Mouse (Mus musculus) mature B cell (primary cell): ENCODE data around the gene Ssh2.

Source experiments
- in situ Hi-C: fragments of 300-500 bp; cut with MboI; formaldehyde crosslinking; loops from 2 replicates; pipeline ENCODE4 v1.14.3; 2019

Ssh2 gene

DNA sequence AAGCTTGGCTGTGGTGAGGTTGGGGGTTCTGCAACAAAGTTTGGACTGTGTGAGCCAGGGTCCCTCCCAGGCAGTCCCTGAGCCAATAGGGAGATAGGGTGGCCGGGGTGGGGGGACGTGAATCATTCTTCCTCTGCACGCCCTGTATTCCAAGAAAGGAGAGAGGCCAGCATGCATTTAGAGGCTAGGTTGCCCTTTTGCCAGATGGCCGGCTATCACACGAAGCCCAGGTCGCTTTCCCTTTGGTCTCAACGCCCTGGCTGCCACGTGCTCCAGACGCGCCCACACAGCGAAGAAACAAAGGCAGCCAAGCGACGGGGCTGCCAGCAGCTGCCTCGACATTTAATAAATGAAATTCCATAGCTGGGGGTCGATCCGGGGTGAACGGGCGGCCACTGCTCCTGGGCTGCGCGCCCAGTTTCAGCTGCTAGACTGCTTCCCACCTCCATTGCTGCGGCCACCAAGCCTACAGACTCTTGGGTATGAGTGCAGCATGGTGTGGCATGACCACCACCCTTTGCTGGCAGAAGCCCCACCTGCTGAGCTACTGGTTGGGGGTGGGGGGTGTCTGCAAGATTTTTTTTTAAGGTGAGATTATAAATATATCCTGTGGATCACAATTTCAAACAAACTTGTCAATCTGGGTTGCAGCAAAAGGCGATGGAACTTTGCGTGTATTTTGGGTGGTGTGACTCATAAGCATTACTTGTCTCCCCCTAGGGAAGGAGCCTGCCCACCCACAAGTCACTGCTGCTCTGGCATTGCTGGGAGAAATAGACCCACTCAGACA, 275.6 kb downstream of the Ssh2 start:
- in situ Hi-C loops = no loop called here

DNA sequence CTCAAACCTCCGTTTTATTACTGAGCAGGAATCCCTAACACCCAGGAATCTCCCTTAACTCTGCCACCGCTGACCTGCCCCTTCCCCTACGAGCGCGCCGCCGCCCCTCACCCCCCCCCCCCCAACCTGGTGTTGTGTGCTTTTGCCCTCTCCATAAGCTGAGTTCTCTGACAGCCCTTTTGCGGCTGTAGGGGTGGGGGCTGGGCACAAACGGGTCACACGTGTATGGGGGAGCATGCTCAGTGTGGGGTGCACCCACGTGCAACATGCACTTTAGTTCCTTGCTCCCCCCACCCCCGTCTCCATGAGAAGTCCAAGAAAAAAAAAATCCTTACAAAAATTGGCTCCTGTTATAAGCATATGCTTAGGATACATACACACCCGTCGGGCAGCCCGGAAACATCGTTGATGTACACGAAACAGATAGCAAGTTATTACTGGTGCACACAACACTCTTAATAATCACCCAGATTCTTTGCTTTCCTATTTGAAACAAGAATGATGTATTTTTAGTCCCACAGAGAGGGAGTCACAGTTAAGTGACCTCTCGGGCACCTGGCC, 276.3 kb downstream of the Ssh2 start:
- in situ Hi-C loops = no loop called here

DNA sequence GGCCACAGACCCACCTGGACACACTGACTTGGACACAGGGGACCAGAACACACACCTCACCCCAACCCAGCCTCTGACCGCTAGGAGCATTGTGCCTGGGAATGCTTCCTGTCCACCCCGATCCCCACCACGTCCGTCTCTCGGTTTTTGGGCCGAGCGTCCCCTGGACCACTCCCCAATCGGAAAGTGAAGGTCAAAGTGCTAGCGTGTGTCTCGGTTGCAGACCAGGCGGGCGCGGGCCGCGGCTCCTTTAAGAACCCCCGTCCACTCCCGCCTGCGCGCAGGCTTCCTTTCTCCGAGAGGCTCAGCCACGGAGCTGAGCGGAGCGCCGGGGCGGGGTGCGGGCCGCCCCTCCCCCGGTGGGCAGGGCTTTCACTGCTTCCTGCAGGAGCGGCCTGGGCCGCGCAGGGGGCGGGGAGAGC, 276.8 kb downstream of the Ssh2 start:
- in situ Hi-C loops = no loop called here

DNA sequence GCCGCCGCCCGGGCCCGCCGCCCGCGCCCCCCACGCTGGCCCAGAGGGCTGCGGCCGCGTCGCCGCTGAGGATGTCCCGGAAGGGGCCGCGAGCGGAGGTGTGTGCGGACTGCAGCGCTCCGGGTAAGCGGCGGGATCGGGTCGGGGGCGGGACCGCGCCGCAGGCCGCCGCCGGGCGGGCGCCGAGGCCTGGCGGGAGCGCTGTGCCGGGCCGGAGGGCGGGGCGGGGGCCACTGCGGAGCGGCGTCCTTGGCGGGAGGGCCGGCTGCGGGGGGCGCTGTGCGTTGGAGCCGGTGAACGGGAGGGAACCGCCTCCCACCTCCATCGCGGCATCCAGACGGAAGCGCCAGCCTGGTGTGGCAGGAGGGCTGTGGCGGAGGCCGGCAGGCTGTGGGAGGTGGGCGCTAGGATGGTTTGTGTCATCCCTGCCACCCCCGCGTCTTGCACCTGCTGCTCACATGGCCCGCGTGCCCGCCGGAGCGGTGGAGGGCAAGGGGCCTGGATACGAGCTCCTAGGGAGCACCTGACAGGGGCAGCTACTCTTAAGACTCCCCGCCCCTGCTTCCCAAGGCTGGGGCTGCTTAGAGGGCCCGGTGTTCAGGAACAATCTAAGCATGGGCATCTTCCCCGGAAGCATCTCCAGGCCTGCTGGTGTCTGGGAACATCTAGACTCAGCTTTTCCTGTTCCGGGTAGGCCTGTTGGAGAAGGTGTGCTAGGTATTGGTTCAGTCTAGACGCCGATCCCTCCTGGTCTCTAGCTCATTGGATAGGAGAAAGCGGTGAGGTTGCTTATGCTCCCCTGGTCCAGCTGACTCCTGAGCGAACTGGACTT, 277.6 kb downstream of the Ssh2 start, which contains the start of gene Git1:
Gene Git1, plus strand, starts transcription at position 51 of the 832 bp plus-strand sequence.
- in situ Hi-C loops = no loop called here

GRCm38 (mm10) chr11:77494344-77494676, 278.2 kb downstream of the Ssh2 start:
- in situ Hi-C loops = no loop called here

DNA sequence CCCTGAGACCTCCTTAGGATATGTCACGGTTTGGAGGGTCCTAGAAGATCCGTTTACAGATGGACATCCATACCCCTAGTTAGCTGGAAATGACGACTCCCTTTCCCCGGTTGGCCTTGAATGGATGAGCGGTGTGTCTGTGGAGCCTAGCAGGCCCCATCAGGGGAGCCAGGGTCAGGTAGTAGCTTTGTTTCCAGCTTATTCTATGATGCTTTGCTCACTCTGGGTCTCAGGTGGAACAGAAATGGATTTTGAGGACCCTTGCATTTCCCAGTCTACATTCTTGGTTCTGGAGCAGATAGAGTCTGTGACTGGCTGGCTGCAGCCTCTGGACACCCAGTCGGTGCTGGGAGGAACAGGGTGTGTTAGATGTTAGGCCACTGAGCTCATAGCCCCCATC, 278.7 kb downstream of the Ssh2 start:
- in situ Hi-C loops = no loop called here

DNA sequence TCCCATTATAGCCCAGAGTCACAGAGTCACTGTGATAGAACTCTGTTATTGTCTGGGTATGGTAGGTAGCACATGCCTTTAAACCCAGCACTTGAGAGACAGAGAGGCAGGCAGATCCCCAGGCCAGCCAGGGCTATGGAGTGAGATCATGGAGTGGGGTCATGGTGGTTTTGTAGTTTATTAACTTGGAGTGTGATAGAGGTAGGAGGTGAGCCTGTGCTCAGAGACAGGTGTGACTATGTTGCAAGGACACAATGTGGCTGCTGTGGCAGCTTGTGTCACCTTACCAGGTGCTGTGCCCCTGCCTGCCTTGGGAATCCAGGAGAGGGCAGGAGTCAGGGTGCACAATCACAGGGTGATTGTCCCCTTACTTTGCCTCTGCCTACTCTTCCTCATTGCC, 279.4 kb downstream of the Ssh2 start:
- in situ Hi-C loops = no loop called here

- in situ Hi-C loops = no loop called here
Observed at GRCm38 (mm10) chr11:77497341-77497756, 281.3 kb downstream of the Ssh2 start.

DNA sequence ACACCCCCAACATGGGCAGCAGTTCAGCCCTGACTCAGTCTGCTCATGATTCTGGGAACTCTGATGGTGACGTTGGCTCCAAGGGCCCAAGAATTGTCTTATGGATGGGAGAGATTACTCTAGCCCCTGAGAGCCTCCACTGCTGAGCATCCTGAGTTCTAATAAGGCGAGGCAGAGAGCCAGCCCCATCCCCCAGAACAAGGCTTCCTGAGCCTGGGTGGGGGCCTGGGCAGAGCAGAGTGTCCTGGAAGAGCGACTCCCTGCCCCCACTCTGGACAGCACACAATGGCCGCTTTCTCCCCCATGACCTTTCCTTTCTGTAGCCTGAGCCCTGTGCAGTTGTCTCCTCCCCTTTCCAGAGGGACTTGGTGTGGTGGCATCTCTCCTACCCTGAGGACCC, 281.8 kb downstream of the Ssh2 start:
- in situ Hi-C loops = no loop called here

DNA sequence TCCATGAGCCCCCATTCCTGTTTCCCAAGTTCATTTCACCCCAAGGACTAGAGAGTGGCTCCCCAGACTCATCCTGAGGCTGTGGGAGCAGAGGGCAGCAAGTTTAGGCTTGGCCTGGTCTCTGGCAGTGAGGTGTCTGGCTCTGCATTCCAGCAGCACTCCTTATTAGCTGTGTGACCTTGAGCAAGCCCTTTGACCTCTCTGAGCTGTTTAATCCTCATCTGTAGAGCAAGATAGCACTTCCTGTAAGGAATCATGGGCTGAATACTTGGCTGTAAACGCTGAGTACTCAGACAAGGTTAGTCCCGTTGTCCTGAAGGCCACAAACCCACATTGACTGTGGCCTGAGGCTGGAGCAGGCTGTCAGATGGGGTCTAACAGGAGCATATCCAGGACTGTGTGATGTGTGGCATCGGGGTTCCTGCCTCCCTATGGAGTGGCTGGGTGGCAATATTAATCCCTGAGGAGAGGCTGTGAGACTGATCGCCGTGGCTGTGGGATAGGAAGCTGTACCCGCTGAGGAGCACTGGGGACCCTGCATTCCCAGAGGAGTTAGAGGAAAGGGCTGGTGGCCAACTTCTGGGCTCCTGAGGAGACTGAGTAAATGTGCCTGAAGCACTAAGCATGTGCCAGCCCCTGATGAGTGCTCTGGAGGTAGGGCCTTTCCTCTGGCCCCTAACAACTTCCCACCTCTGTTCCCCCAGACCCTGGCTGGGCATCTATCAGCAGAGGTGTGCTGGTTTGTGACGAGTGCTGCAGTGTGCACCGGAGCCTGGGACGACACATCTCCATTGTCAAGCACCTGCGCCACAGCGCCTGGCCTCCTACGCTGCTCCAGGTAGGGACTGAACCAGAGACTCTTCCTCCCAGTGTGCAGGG, 282.4 kb downstream of the Ssh2 start:
- in situ Hi-C loops = no loop called here

DNA sequence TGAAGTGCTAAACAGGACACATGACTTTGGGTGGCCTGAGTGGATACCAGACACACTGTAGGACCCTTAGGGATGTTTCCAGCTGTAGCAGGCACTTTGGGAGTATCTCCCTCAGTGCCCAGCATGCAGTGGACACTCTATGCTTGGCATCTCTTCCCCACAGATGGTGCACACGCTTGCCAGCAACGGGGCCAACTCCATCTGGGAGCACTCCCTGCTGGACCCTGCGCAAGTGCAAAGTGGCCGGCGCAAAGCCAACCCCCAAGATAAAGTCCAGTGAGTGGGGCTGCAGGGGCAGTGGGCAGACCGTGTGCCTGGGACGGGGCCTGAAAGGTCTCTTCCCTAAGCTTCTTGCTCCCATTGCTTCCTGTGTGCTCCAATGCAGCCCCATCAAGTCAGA, 283.3 kb downstream of the Ssh2 start:
- in situ Hi-C loops = no loop called here

GRCm38 (mm10) chr11:77500361-77501325, 284.6 kb downstream of the Ssh2 start:
- in situ Hi-C loops = no loop called here

DNA sequence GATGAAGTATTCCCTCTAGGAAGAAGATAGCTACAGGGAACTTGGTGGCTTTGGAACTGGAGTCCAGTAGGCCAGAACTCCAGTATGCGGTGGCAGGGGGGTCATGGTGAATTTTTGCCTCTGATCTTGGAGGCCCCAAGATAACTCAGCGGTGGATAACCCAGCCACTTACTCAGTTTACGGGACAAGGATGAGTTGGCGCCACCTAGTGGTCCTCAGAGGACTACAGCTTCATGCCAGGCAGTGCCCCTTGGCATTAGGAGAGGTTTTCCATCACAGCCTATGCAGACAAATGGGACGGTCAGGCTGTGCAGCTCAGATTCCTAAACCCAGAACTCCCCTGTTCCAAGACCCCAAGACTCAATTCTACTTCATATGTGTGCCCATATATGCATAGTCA, 285.3 kb downstream of the Ssh2 start:
- in situ Hi-C loops = no loop called here

DNA sequence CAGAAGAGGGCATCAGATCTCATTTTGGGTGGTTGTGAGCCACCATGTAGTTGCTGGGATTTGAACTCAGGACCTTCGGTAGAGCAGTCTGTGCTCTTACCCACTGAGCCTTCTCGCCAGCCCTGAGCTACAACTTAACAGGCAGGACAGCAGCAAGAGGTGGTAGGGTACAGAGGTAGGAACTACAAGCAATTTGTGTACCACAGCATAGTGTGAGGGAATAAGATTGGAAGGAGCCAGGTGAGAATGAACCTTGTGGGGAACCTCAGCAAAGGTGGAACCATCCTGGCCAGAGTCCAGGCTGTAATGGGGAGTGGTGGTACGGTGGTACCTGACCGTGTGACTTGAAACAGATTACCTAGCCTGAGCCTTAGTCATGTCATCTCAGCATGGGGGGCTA, 285.9 kb downstream of the Ssh2 start:
- in situ Hi-C loops = no loop called here

GRCm38 (mm10) chr11:77502481-77502880, 286.4 kb downstream of the Ssh2 start:
- in situ Hi-C loops = no loop called here

DNA sequence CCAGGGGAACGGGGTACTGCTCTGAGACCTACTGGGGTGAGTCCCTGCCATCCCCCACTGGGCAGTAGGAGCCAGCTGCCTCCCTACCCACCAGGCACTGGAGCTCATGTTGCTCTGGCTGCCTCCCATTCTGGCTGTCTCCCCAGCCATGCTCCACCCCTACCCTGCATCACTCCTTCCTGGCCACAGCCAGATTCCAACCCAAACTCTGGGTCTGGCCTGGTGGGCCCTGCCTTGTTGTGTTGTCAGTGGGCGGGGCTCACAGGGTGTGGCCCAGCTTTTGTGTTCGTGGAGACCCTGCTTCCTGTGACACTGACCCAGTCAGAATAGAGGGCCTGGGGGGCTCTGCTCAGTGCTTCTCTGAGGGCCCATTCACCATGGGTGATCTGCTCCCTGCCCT, 287.4 kb downstream of the Ssh2 start:
- in situ Hi-C loops = no loop called here

DNA sequence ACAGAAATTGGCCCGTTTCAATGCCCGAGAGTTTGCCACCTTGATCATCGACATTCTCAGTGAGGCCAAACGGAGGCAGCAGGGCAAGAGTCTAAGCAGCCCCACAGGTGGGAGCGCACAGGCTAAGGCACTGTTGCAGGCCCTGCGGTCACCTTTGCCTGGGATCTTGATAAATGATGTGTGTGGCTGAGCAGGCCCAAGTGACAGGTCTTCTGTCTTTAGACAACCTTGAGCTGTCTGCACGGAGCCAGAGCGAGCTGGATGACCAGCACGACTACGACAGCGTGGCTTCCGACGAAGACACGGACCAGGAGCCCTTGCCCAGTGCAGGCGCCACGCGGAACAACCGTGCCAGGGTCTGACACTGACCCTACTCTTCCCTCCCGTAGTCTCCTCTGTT, 288.3 kb downstream of the Ssh2 start:
- in situ Hi-C loops = no loop called here

DNA sequence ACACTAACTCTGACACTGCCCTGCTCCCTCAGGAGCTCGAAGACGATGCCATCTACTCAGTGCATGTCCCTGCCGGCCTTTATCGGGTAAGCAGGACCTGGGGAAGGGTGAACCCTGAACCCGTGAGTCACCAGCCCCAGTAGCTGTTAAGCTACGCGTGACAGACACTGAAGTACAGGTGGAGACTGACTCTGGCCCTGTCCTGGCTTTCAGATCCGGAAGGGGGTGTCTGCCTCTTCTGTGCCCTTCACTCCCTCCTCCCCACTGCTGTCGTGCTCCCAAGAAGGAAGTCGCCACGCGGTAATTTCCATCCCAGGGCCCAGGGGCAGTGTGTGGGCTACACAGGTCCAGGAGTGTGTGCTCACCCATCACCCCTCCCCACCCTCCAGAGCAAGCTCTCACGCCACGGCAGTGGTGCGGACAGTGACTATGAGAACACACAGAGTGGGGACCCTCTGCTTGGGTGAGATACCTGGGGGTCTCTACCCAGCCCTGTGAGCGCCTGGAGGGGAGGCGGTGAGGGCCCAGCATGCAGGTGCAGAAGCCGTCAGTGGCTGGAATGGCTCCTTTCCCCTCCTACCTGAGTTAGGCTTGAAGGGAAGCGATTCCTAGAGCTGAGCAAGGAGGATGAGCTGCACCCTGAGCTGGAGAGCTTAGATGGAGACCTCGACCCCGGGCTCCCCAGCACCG, 289.3 kb downstream of the Ssh2 start:
- in situ Hi-C loops = no loop called here

DNA sequence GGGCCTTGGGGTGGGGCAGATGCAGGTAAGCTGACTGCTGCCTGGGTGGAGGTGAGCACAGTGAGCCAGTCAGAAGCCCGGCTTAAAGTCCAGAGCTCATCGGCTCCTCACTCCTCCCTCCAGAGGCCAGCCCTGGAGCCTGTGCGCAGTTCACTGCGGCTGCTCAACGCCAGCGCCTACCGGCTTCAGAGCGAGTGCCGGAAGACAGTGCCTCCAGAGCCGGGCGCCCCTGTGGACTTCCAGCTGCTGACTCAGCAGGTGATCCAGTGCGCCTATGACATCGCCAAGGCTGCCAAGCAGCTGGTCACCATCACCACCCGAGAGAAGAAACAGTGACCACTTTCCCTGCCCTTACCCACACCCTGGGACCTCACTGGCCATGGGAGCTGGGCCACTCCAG, 290.2 kb downstream of the Ssh2 start:
- in situ Hi-C loops = no loop called here

- in situ Hi-C loops = no loop called here
Observed at GRCm38 (mm10) chr11:77506941-77507340, 290.9 kb downstream of the Ssh2 start.
